Mouse (Mus musculus): ENCODE measurements around the gene Cd82. TPM values are rescaled to one million over a fixed set of nuclear protein-coding genes. Genes with fewer than 3 reads are reported as not detected.
A peak's percentile ranks its signal among the peaks of the same experiment; 100 is the strongest.

Cd82 gene
- polyA plus RNA-seq, 1 experiment from 2014 or later: 41.3 TPM

DNA sequence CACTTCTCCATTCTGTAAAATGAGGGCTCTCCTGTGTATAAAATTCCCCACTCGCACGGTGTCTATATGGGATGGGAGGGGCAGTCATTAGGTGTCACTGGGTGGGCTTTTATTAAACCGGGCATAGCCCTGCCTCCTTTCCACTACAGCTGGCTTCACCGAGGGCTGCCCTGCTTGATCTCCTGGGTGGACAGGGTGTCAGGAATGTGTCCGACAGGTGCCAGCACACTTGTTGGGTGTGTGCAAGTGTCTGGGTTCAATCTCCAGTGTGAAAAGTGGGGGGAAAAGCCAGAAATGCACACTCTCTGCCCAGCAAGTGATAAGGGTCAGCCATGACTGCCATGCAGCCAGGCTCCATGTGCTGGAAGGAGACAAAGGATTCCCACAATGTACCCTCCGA lies 10.9 kb downstream of the Cd82 start:
- ATAC-seq (replicated peaks; ENCODE audit: low FRiP score, low TSS enrichment, low read depth) (no peak), DNase-seq (ENCODE audit: low spot score) (no peak)
- Histone ChIP-seq H3K9ac (ENCODE audit: low read length) (no peak overlapping the region), H3K36me3 (ENCODE audit: control insufficient read depth, insufficient read depth, low read length) (no peaks in the 10 kb centered on the region), H3K9me3 (ENCODE audit: control insufficient read depth, low read length) (no peaks in the 10 kb centered on the region), H3K4me3 (ENCODE audit: low read depth, low read length) (no peak overlapping the region), H3K4me1 (replicated peaks; ENCODE audit: control insufficient read depth, insufficient read depth, low read length) (peaks cover 24% of the 10 kb centered on the region), H3K27ac (ENCODE audit: low read depth) (no peak overlapping the region), H3K4me2 (ENCODE audit: low read length) (no peak overlapping the region), H3K27me3 (replicated peaks; ENCODE audit: control insufficient read depth, insufficient read depth, low read length) (no peaks in the 10 kb centered on the region)
- WGBS: 69% methylated on average over 6 of the region's 6 CpGs

GRCm38 (mm10) chr2:93451219-93451938 lies 11.6 kb downstream of the Cd82 start:
- Histone ChIP-seq H3K36me3 (ENCODE audit: control insufficient read depth, insufficient read depth, low read length) (no peaks in the 10 kb centered on the region), H3K9me3 (ENCODE audit: control insufficient read depth, low read length) (no peaks in the 10 kb centered on the region), H3K9ac (ENCODE audit: low read length) (no peak overlapping the region), H3K4me1 (replicated peaks; ENCODE audit: control insufficient read depth, insufficient read depth, low read length) (peaks cover 24% of the 10 kb centered on the region), H3K4me3 (ENCODE audit: low read depth, low read length) (no peak overlapping the region), H3K4me2 (ENCODE audit: low read length) (no peak overlapping the region), H3K27me3 (replicated peaks; ENCODE audit: control insufficient read depth, insufficient read depth, low read length) (no peaks in the 10 kb centered on the region), H3K27ac (ENCODE audit: low read depth) (no peak overlapping the region)
- 40% methylated on average over 6 of the region's 6 CpGs for WGBS
- ATAC-seq (replicated peaks; ENCODE audit: low FRiP score, low TSS enrichment, low read depth) (no peak), DNase-seq (ENCODE audit: low spot score) (no peak)

DNA sequence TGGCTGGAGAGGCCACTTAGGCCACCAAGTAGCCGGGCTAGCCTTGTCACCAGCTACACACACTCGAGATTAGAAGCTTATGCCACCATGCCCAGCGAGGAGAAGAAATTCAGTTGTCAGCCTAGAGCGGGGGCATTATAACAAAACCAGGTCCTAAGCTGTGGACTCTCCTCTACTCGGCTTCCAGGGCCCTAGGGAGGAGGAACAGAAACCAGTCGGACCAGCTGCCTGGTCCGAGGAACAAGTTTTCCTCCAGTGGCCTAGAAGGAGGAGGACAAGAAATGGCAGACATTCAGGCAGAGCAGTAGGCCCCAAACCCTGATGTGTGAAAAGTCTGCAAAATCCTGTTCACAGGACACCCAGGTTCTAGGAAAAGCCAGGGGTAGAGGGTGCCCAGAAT lies 12.2 kb downstream of the Cd82 start:
- H3K4me1 ChIP-seq (replicated peaks; ENCODE audit: control insufficient read depth, insufficient read depth, low read length): peaks cover 24% of the 10 kb centered on the region

GRCm38 (mm10) chr2:93449657-93450056 lies 13.3 kb downstream of the Cd82 start:
- peaks cover 21% of the 10 kb centered on the region for H3K4me1 ChIP-seq (replicated peaks; ENCODE audit: control insufficient read depth, insufficient read depth, low read length)
- ATAC-seq (replicated peaks; ENCODE audit: low FRiP score, low TSS enrichment, low read depth) (no peak), DNase-seq (ENCODE audit: low spot score) (no peak)
- no peak overlapping the region for H3K27ac ChIP-seq (ENCODE audit: low read depth)
- H3K27me3 ChIP-seq (replicated peaks; ENCODE audit: control insufficient read depth, insufficient read depth, low read length): no peaks in the 10 kb centered on the region
- H3K4me3 ChIP-seq (ENCODE audit: low read depth, low read length): no peak overlapping the region
- whole genome bisulfite sequencing: 83% methylated on average over 2 of the region's 2 CpGs
- no peaks in the 10 kb centered on the region for H3K36me3 ChIP-seq (ENCODE audit: control insufficient read depth, insufficient read depth, low read length)
- H3K4me2 ChIP-seq (ENCODE audit: low read length): no peak overlapping the region
- no peak overlapping the region for H3K9ac ChIP-seq (ENCODE audit: low read length)
- no peaks in the 10 kb centered on the region for H3K9me3 ChIP-seq (ENCODE audit: control insufficient read depth, low read length)

More for the DNA sequence above, 12.2 kb downstream of the Cd82 start:
- no peaks in the 10 kb centered on the region for H3K27me3 ChIP-seq (replicated peaks; ENCODE audit: control insufficient read depth, insufficient read depth, low read length)
- H3K27ac ChIP-seq (ENCODE audit: low read depth): no peak overlapping the region
- H3K36me3 ChIP-seq (ENCODE audit: control insufficient read depth, insufficient read depth, low read length): no peaks in the 10 kb centered on the region
- H3K4me2 ChIP-seq (ENCODE audit: low read length): no peak overlapping the region
- DNase-seq (ENCODE audit: low spot score) (no peak), ATAC-seq (replicated peaks; ENCODE audit: low FRiP score, low TSS enrichment, low read depth) (no peak)
- no peak overlapping the region for H3K9ac ChIP-seq (ENCODE audit: low read length)
- no peaks in the 10 kb centered on the region for H3K9me3 ChIP-seq (ENCODE audit: control insufficient read depth, low read length)
- 77% methylated on average over 7 of the region's 7 CpGs for WGBS
- H3K4me3 ChIP-seq (ENCODE audit: low read depth, low read length): no peak overlapping the region

DNA sequence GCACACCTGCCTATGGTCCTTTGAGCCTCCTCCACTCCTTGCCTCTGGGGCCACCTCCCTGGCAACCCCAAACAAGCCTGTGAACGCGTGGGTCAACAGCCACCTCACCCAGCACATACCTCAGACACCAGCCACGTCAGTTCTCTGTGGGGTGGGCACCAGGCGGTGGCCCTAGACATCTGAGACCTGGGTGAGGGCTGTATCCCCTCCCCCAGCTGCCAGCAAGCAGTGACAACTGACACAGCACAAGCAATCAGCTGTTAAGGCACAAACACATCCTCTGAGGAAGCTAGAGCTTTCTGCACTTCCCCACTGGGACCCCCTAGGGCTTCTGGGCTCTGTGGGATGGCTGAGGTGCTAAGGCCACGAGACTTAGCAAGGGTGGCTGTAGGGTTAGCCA lies 14.2 kb downstream of the Cd82 start:
- Histone ChIP-seq H3K27me3 (replicated peaks; ENCODE audit: control insufficient read depth, insufficient read depth, low read length) (no peaks in the 10 kb centered on the region), H3K4me1 (replicated peaks; ENCODE audit: control insufficient read depth, insufficient read depth, low read length) (peaks cover 15% of the 10 kb centered on the region), H3K4me3 (ENCODE audit: low read depth, low read length) (no peak overlapping the region), H3K4me2 (ENCODE audit: low read length) (no peak overlapping the region), H3K9ac (ENCODE audit: low read length) (no peak overlapping the region), H3K27ac (ENCODE audit: low read depth) (no peak overlapping the region), H3K36me3 (ENCODE audit: control insufficient read depth, insufficient read depth, low read length) (no peaks in the 10 kb centered on the region), H3K9me3 (ENCODE audit: control insufficient read depth, low read length) (no peaks in the 10 kb centered on the region)
- no peak for ATAC-seq (replicated peaks; ENCODE audit: low FRiP score, low TSS enrichment, low read depth)
- 76% methylated on average over 5 of the region's 5 CpGs for WGBS
- DNase-seq (ENCODE audit: low spot score): no peak

- 72% methylated on average over 6 of the region's 6 CpGs for WGBS
- H3K9me3 ChIP-seq (ENCODE audit: control insufficient read depth, low read length): no peaks in the 10 kb centered on the region
- no peak for ATAC-seq (replicated peaks; ENCODE audit: low FRiP score, low TSS enrichment, low read depth)
- H3K4me1 ChIP-seq (replicated peaks; ENCODE audit: control insufficient read depth, insufficient read depth, low read length): peaks cover 12% of the 10 kb centered on the region
- H3K36me3 ChIP-seq (ENCODE audit: control insufficient read depth, insufficient read depth, low read length): no peaks in the 10 kb centered on the region
- no peak overlapping the region for H3K4me3 ChIP-seq (ENCODE audit: low read depth, low read length)
- no peaks in the 10 kb centered on the region for H3K27me3 ChIP-seq (replicated peaks; ENCODE audit: control insufficient read depth, insufficient read depth, low read length)
- no peak overlapping the region for H3K4me2 ChIP-seq (ENCODE audit: low read length)
- H3K27ac ChIP-seq (ENCODE audit: low read depth): no peak overlapping the region
- H3K9ac ChIP-seq (ENCODE audit: low read length): no peak overlapping the region
- DNase-seq (ENCODE audit: low spot score): no peak
Observed at GRCm38 (mm10) chr2:93447500-93448249, 15.3 kb downstream of the Cd82 start.

DNA sequence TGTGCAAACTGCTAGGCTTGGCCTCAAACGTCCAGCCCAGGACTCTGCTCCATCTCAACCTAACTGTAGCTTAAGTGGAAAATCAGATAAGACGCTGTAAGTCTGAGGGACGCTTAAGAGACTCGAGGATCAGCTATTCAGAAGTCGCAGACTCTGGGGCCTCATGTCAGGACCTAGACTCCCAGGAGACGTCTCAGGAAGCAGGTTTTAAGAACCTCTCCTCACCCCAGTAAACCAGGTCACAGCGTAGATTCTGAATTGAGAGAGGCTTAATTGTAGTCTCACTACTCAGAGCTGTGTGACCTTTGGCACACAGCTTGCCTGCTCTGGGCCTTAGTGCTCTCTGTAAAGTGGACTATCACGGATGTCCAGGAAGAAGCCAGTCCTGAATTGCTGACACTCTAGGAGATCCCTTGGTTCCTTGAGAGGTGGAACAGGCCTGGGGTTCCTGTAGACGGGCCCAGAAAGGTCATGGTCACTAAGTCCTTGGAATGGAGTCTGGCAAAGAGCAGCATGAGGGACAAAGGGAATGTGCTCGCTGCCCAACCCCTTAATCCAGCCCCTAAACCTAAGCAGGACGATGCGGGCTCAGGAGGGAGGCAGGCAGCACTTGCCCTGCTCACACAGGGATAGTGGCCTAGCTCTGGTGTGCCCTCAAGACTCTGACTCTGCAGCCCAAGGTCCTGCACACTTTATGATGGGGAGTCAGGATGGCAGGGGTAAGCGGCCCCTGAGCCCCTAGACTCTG lies 16.2 kb downstream of the Cd82 start:
- H3K4me1 ChIP-seq (replicated peaks; ENCODE audit: control insufficient read depth, insufficient read depth, low read length): peaks cover 9% of the 10 kb centered on the region

DNA sequence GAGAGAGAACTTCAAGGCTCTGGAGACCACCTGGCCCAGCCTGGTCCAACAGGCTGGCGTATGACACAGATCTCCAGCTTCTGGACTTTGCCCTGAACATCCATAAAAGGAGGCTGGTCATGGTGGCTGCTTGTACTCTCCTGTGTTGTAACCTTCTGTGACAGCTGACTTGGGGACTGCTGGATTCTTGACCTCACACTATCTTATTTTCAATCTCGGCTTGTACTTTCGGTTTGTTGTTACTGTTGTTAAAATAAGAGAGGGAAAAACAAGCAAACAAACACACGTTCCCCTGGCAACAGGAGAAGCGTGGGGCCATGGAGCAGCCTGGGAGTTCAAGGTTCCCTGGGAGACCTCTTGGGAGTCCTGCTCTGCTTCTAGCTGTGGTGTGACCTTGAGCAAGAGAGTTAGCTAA lies 17.7 kb downstream of the Cd82 start:
- ATAC-seq (replicated peaks; ENCODE audit: low FRiP score, low TSS enrichment, low read depth) (peak; percentile 55), DNase-seq (ENCODE audit: low spot score) (no peak)
- Histone ChIP-seq H3K36me3 (ENCODE audit: control insufficient read depth, insufficient read depth, low read length) (no peaks in the 10 kb centered on the region), H3K9ac (ENCODE audit: low read length) (no peak overlapping the region), H3K4me2 (ENCODE audit: low read length) (no peak overlapping the region), H3K4me1 (replicated peaks; ENCODE audit: control insufficient read depth, insufficient read depth, low read length) (no peaks in the 10 kb centered on the region; the same call in none of the 2 replicates), H3K9me3 (ENCODE audit: control insufficient read depth, low read length) (no peaks in the 10 kb centered on the region), H3K27me3 (replicated peaks; ENCODE audit: control insufficient read depth, insufficient read depth, low read length) (no peaks in the 10 kb centered on the region), H3K27ac (ENCODE audit: low read depth) (no peak overlapping the region), H3K4me3 (ENCODE audit: low read depth, low read length) (no peak overlapping the region)
- whole genome bisulfite sequencing: 70% methylated on average over 5 of the region's 5 CpGs

More for the DNA sequence above, 16.2 kb downstream of the Cd82 start:
- DNase-seq (ENCODE audit: low spot score) (no peak), ATAC-seq (replicated peaks; ENCODE audit: low FRiP score, low TSS enrichment, low read depth) (no peak)
- H3K27ac ChIP-seq (ENCODE audit: low read depth): no peak overlapping the region
- WGBS: 61% methylated on average over 13 of the region's 13 CpGs
- no peak overlapping the region for H3K4me2 ChIP-seq (ENCODE audit: low read length)
- H3K36me3 ChIP-seq (ENCODE audit: control insufficient read depth, insufficient read depth, low read length): no peaks in the 10 kb centered on the region
- no peak overlapping the region for H3K4me3 ChIP-seq (ENCODE audit: low read depth, low read length)
- H3K27me3 ChIP-seq (replicated peaks; ENCODE audit: control insufficient read depth, insufficient read depth, low read length): no peaks in the 10 kb centered on the region
- H3K9ac ChIP-seq (ENCODE audit: low read length): no peak overlapping the region
- no peaks in the 10 kb centered on the region for H3K9me3 ChIP-seq (ENCODE audit: control insufficient read depth, low read length)

All from intestine, embryonic 14.5 days (tissue).